Mouse (Mus musculus) left cerebral cortex, postnatal 10 days (tissue): ENCODE data around the gene Csmd2. TPM values are rescaled to one million over a fixed set of nuclear protein-coding genes. Genes with fewer than 3 reads are reported as not detected.

Experiments used
- DNase-seq, 2 experiments: peaks; one replicate each; pipeline ENCODE4 v3.0.0; 2021 to 2022; ENCODE audit warnings: low spot score in 2 of 2, mixed read lengths in 1 of 2; ENCODE audit errors: extremely low spot score in 1 of 2
- intact Hi-C: fragments of 180-260 bp; cut with DNase I; formaldehyde crosslinking; loops from one replicate; pipeline ENCODE4 v1.15.1; 2025
- total RNA-seq, 2 experiments: library from RNA; stranded (reverse); gene quantifications; 2 replicates each; pipeline ENCODE4 v1.2.3; 2021

The Csmd2 gene
- 10 to 100 TPM; 63.8 to 65.5 TPM for total RNA-seq

- DNase-seq = peak; percentile 67 to 82
- intact Hi-C loops = loop anchor here (5.0 to 10.0 kb wide), 2 partner anchors 451 to 613 kb away; no protein-coding TSS in a partner anchor
These were observed at the start of gene Csmd2 for GRCm38 (mm10) chr4:127987784-127988455. Csmd2 (plus strand) TSS chr4:127987857.

DNA sequence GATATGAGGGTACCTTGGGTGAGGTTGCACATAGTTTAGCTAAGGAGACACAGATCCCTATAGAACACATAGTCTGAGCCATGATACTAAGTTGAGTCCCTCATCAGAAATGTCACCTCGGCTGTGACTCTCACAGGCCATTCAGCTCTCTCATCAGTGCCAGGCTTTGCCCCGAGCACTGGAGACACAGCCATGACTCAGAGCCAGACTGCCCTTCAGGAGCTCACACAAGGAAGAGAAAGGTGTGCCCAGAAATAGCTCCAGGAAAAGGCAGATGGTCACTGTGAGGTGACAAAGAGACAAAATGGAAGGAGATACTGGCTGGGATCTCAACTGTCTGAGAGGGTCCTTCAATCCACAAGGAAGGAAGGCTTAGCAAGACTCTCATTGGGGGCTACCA lies 40.0 kb upstream of the Csmd2 start:
- intact Hi-C loops = no loop called here
- DNase-seq = no peak

DNA sequence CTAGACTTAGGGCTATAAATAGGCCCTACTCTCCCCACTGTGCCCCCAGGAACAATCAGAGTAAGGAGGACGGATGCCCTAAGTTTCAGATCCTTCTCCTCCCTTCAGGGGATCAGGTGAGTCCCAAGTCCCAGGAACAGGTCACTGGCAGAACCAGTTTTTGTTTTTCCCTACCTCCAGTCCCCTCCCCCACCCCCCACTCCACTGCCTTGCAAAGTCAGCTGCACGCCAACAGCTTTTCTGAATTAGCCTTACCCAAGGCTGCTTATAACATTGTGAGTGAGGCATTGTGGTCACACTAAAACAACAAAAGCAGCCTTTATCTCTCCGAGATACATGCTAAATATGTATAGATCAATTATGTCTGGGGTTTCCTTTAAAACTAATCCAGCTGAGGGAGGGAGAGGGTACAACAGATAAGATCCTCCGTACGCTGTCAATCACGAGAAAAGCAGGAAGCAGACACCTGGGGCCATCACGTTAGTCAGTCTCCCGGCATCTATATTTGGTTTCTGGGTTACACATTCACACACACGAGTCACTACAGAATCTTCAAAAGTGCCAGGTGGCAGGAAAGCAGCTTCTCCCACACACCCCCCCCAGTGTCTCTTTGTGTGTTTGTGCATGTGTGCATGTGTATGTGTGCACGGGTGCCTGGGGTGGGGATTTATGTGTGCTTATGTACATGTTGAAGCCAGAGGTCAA lies 34.5 kb upstream of the Csmd2 start:
- no peak for DNase-seq
- intact Hi-C loops = no loop called here

- intact Hi-C loops = no loop called here
- DNase-seq = no peak
These were observed 18.6 kb upstream of the Csmd2 start for GRCm38 (mm10) chr4:127969101-127969500.

- intact Hi-C loops = no loop called here
- DNase-seq = no peak
These were observed 17.6 kb upstream of the Csmd2 start for GRCm38 (mm10) chr4:127970018-127970421.

GRCm38 (mm10) chr4:127970901-127971868 lies 16.5 kb upstream of the Csmd2 start, which contains the start of gene CK137956:
CK137956 (minus strand) TSS chr4:127970951.
- intact Hi-C loops = no loop called here
- peak in 1 of 2 experiments; percentile 44 for DNase-seq

DNA sequence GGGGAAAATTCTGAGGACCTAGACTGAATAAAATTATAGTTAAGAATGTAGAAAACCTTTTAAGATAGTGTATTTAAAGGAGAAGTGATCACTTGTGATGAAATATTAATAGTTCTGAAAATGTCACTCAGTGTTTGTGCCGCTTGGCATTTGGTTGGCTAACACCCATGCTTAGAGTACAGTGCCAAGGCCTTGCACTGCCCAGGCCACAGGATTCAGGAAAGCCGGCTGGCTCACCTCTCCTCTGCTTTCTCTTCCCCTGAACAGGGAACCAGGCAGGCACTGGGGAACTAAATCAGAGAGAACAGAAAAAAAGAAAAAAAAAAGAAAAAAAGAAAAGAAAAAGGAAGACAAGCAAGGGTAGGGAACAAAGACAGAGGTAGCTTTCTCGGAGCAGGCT lies 14.7 kb upstream of the Csmd2 start:
- intact Hi-C loops = no loop called here
- DNase-seq = no peak

DNA sequence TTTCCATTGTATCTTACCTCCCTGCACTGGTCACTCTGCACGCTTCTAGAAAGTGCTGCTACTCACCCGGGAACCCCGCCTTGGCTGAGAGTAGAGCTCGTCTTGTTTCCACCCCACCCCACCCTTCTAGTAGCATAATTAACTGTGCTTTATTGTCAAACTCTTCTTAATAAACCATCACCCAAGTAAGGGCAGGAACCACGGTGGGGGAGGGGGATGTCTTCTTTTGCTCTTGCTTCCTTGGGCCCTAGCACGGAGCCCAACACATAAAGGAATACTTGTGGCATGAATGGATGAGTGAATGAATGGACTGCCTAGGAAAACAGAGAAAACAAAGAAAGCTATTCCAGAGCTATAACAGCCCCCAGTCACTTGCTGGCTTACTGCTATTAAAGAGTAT lies 6.5 kb upstream of the Csmd2 start:
- DNase-seq = peak in 1 of 2 experiments; percentile 22
- intact Hi-C loops = loop anchor here (10.0 kb wide), 1 partner anchor 606 kb away; no protein-coding TSS in a partner anchor

GRCm38 (mm10) chr4:127984426-127984825 lies 3.2 kb upstream of the Csmd2 start:
- DNase-seq = no peak
- intact Hi-C loops = loop anchor here (10.0 kb wide), 1 partner anchor 610 kb away; no protein-coding TSS in a partner anchor

- intact Hi-C loops = loop anchor here (5.0 to 10.0 kb wide), 2 partner anchors 449 to 611 kb away; no protein-coding TSS in a partner anchor
- peak; percentile 77 to 80 for DNase-seq
These were observed 1.8 kb upstream of the Csmd2 start for GRCm38 (mm10) chr4:127985874-127986273.

DNA sequence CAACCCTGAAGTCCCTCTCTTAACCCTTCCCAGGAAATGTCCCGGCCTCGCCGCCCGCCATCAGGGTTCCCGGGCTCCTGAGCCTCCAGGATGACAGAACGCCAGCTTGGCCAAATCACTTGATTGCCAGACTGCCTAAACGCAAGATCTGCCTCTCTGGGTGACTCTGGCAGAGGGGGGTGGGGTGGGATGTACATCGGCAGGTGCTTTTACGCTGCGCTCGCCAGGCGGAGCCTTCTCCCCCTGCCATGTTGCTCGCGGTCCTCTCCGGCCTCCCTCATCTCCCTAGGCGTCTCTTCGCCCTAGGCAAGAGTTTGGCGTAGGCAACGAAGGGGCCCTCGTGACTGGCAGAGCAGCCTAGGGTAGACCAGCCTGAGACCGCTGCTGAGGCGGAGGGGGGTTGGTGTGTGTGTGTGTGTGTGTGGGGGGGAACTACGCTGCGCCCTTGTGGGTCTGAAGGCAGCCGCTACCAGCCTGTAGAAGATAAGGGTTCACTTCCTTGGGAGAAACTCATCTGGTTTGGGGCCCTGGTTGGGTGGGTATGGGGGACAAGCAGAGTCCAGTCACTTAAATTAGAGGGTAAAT lies 1.1 kb upstream of the Csmd2 start:
- intact Hi-C loops = loop anchor here (5.0 to 10.0 kb wide), 2 partner anchors 449 to 612 kb away; no protein-coding TSS in a partner anchor
- DNase-seq = peak in 1 of 2 experiments; percentile 60

- intact Hi-C loops = loop anchor here (5.0 to 10.0 kb wide), 2 partner anchors 450 to 612 kb away; no protein-coding TSS in a partner anchor
- no peak for DNase-seq
These were observed 387 bp upstream of the Csmd2 start for GRCm38 (mm10) chr4:127987270-127987669.

DNA sequence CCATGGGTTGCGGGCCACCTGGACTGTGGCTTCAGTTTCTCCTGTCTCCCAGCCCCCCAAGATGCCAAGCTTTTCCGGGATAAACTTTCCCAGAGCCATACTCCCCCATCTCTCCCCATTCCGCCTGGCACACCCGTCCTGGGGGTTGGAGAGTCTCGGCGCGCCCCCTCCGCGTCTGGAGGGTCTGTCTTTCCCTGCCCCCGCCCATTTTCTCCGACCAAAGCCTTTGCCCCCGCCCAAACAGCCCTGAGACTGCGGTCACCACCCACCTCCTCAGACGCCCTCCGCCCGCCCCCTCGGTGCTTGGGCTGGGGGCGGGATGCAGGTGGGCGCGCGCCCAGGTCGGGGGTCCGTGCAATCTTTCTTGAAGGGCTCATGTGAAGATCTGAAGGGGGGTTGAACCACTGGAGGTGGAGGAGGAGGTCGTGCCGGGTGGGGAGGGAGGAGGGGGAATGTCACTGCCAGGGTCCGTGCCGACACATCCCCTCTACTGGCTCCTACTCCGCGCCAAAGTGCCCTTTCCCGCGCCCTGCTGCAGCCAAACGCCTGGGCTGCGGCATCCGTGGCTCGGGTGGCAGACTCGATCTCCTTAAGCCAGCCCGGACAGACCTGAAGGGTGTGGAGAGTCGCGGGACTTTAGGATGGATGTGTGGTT lies 996 bp downstream of the Csmd2 start:
- intact Hi-C loops = loop anchor here (5.0 to 10.0 kb wide), 2 partner anchors 451 to 614 kb away; no protein-coding TSS in a partner anchor
- DNase-seq = peak in 1 of 2 experiments; percentile 66

DNA sequence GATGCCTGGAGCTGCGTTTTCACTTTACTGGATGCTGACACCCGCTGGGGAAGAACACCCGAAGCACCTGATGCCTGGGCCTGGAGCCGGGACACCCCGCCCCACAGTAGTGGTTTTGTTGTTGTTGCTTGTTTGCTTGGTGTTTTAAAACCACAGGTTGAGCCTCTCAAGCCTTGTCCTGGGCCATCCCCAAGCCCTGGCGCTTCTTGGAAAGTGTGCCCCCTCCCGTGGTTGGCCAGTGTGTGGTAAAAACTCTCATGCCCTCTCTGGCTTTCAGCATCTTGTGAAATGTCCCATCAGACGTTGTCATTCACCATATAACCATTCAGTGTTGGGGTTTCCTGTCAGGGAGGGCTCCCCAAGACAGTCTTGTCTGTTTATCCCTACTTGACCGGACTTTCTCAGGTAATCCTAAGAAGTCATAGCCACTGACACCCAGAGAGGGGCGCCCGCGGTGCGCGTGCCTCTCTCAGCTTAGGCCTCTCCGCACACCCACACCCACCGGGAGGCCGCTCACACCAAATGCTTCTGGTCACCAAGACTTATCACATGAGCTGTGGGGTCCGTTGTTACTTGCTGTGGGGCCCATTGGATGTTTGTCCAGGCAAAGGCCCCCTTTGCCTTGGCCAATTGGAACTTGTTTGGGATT lies 1.8 kb downstream of the Csmd2 start:
- intact Hi-C loops = loop anchor here (5.0 to 10.0 kb wide), 2 partner anchors 452 to 615 kb away; no protein-coding TSS in a partner anchor
- DNase-seq = peak in 1 of 2 experiments; percentile 75

DNA sequence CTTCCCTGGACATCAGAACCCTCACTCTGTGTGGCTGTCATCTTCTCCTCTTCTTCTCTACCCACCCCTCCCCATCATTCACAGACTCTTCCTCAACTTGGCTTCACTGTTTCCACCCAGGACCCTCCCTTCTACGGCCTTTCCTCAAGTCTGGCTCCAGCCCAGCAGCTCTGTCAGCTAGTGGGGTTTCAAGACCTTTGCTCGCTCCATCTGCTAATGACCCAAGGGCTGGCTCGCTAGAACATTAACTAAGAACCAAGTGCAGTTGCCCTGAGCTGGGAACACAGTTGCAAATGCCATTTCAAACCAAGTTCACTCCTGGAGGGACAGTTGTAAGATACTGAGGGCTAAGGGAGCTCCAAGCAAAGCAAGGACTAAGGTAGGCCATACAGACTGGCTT lies 11.6 kb downstream of the Csmd2 start:
- intact Hi-C loops = no loop called here
- no peak for DNase-seq

GRCm38 (mm10) chr4:128002638-128003101 lies 15.0 kb downstream of the Csmd2 start:
- peak in 1 of 2 experiments; percentile 16 for DNase-seq
- intact Hi-C loops = no loop called here

- no peak for DNase-seq
- intact Hi-C loops = no loop called here
These were observed 17.3 kb downstream of the Csmd2 start for GRCm38 (mm10) chr4:128004797-128005452.
